Mouse (Mus musculus) bone marrow macrophage, adult 2 months (primary cell): ENCODE data around the gene Kcnmb2.

ENCODE experiments used
- CTCF ChIP-seq: IDR thresholded peaks from 2 replicates; pipeline ENCODE4 v1.5.1; 2012; ENCODE audit warnings: low read depth, mild to moderate bottlenecking, low read length, moderate library complexity
- POLR2A ChIP-seq: IDR thresholded peaks from 2 replicates; pipeline ENCODE4 v1.6.1; 2012; ENCODE audit warnings: mild to moderate bottlenecking, low read depth, low read length, borderline replicate concordance

GRCm38 (mm10) chr3:32063312-32063711, 161.0 kb downstream of the Kcnmb2 start:
- TF ChIP-seq CTCF (no peak), POLR2A (no peak)
